Mouse (Mus musculus) lung, postnatal 36 days (tissue): ENCODE data around the gene Cdyl.
"Not testable (repeated sequence)": the region's sequence is repeated elsewhere in the genome, so short reads cannot be mapped to it uniquely, and the experiment has no call there.

Experiments
- DNase-seq: peaks from one replicate; pipeline ENCODE4 v3.0.0; 2022; ENCODE audit warnings: mixed read lengths

The Cdyl gene

DNA sequence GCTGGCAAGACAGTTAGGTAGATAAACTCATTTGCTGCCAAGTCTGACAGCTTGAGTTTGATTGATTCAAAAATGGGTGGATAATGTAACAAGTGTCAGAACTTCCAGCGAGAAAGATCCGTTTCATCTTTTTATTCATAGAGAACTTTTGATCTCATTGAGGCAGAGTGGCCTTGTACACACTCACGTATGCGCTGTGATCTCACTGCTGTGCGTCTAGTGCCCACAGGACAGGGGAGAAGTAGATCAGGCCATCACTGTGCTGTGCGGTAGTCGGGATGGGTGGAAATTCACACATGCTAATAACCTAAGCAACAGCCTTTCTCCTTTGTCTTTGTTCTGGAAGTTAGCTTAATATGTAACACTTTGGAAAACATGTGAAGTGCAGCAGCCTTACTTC, 146.5 kb downstream of the Cdyl start:
- no peak for DNase-seq

GRCm38 (mm10) chr13:35807016-35807415, 147.4 kb downstream of the Cdyl start:
- no peak for DNase-seq

- DNase-seq, result no peak
Observed at GRCm38 (mm10) chr13:35807525-35807924, 147.9 kb downstream of the Cdyl start.

GRCm38 (mm10) chr13:35807940-35808339, 148.3 kb downstream of the Cdyl start:
- DNase-seq, result no peak

DNA sequence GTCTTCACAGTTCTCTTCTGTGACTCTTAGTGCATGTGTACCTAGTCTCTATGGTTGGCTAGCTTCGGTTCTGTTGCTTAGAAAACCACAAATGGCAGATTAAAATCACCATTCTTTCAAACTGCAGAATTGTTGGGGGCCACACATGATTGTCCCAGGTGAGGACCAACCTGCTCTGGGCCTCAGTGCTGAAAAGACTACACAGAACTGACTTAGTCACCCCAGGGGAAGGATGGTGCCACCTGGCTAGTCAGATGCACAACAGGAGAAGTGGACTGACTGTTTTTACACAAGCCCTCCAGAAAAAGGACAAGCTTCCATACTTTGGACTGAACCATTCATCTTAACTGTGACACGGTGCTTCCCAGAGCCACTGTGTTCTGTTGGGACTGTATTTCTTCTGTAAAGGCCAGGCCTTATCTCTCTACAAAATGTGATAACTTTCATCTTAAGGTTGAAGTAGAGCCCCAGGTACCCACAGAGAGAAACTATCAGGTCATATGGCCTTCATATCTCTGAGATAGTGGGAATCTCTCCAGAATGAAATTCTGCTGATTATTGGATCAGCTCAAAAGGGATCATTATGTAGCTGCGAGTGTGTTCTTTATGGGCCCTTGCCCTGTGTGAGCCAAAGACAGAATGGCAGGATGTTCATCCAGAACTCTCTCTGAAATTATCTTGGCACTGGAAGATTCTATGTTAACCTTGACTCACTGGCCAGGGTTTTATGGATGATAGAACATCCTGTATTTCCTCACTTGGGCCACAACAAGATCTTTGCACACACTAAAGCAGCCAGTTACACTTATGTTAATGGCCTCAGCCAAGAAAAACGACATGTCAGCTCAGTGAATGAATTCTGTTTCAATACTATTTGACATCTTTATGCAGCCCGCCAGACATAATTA, 149.9 kb downstream of the Cdyl start:
- no peak for DNase-seq

GRCm38 (mm10) chr13:35810160-35810537, 150.5 kb downstream of the Cdyl start:
- DNase-seq, result no peak

GRCm38 (mm10) chr13:35811361-35812190, 151.9 kb downstream of the Cdyl start:
- DNase-seq, result no peak

- no peak for DNase-seq
Observed at GRCm38 (mm10) chr13:35812191-35812440, 152.5 kb downstream of the Cdyl start.

DNA sequence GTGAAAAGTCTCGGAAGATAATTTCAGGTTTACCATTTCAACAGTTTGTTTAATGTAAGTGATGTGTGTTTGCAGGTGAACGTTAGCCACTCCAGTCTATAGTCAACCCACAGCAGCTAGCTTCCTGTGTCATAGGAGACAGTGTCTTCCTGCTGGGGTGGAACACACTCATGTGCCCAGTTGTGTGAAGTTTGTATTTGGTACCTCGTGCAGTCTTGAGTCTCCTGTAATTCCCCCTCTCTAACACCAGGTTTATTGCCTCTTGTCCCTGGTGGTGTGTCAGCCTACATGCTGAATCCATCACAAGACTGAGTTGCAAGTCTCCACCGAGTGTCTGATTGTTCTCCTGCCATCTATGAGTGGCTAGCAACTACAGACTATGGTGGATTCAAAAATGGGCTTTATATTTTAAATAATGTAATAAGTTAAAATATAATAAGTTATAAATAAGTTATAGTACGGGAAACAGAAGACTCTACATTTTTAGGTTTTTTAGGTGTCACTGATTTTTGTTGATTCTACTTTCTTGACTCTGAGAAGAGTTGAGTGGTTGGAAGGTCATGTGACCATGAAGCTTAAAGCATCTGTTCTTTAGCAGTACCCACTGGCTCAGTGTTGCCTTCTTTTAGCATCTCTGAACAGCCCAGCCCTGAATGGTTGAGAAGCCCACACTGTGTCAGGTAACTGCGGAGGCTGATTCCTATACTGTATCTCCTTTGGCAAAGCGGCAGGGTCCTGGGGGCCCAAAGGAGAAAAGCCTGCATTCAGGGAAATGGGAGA, 153.9 kb downstream of the Cdyl start:
- no peak for DNase-seq

DNA sequence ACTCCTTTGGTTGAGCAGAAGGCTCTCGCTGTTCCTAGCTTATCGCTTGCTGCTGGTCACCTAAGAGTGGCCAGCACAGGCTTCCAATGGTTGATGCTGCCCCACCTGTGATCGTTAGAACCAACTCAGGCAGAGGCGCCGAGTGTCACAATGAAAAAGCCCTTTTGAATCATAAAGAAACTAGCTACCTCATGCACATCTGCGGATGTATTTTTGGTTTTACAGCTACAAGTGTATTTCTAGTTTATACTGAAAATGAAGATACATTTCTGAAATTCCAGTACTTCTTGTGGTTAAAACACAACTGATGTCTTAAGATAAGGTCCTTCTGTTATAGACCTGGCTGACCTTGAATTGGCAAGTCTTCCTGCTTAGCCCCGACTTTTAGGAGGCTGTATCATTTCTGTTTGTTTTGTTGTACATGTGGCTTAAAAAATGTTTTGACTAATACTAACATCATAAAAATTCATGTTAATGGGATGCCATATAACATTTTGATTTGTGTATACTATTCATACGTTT, 155.6 kb downstream of the Cdyl start:
- DNase-seq, result no peak

GRCm38 (mm10) chr13:35815782-35816368, 156.2 kb downstream of the Cdyl start:
- DNase-seq, result peak; percentile 88

DNA sequence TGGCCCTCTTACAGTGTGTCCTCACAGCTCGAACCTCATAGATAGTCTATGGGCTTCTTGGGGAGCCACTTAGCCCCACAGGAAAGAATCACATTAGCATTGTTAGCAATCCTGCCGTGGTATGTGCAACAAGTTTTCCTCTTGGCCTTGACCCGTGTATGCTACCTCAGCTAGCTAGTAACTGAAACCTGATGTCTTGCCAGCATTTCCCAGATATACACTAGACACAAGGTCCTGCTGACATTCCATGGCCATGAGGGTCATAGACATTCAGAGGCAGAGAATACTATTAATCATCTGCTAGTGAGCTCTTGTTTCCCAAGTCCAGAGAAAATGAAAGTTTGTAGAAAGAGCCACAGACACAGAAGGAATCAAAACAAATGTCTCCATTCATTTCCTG, 158.0 kb downstream of the Cdyl start:
- no peak for DNase-seq

GRCm38 (mm10) chr13:35818060-35818459, 158.4 kb downstream of the Cdyl start:
- DNase-seq, result no peak

- DNase-seq, result no peak
Observed at GRCm38 (mm10) chr13:35821821-35822454, 162.3 kb downstream of the Cdyl start.

DNA sequence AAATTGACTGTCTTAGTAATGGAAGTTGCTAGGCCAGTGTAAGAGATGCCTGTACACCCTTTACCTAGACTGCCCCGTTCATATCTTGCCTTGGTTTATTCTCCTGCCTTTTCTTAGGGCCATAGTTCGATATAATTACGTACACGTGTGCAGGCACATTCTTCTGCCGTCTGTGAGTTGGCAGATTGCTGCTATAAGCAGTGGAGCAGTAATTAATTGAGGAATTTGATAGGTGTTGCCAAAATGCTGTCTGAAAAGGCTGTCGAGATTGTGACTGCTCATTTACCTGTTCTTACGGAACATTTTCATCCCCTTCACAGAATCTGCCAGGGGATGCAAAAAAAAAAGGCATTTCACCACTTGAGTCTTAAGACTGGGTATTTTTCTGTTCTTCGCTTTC, 163.2 kb downstream of the Cdyl start:
- no peak for DNase-seq

- DNase-seq, result no peak
Observed at GRCm38 (mm10) chr13:35825639-35826038, 166.0 kb downstream of the Cdyl start.

DNA sequence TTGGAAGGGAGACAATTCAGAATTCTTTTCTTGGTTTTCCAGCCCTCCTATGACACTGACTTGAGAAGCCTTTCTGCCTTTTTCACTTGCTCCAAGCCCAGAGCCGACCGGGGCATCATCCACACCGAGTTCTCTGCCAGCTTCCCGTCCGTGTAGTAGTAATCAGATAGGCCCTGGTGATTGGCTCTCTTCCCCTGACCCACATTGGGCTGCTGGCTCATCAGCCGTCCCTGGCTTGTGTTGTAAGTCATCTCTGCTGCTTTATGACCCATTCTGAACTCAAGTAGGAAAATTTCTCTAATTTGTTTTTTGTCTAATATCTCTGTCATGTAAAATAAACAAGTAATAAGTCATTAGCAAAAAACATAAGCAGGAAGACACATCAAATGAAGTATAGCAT, 173.0 kb downstream of the Cdyl start:
- DNase-seq, result peak; percentile 28

- no peak for DNase-seq
Observed at GRCm38 (mm10) chr13:35833941-35834340, 174.3 kb downstream of the Cdyl start.

DNA sequence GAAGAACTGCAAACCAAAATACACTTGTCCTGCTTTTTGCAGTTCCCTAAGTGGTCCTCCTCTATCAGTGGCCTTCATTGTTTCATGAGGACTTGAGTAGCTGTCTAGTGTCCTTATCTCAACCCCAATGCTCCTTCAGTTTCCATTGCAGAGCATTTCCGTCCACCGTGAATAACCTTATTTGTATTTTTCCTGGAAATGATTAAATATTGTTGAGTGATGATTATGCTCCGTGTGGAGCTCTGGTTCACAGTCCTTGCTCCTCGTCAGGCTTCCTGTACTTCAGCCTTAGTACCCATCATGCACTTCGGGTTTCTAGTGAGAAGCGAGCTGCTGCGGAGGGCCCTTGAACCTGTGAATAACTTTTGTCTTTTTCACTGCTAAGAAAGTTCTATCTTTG, 176.0 kb downstream of the Cdyl start:
- DNase-seq, result peak; percentile 51

- DNase-seq, result not testable (repeated sequence)
Observed at GRCm38 (mm10) chr13:35836501-35836900, 176.9 kb downstream of the Cdyl start.

GRCm38 (mm10) chr13:35840102-35840501, 180.5 kb downstream of the Cdyl start:
- DNase-seq, result no peak

DNA sequence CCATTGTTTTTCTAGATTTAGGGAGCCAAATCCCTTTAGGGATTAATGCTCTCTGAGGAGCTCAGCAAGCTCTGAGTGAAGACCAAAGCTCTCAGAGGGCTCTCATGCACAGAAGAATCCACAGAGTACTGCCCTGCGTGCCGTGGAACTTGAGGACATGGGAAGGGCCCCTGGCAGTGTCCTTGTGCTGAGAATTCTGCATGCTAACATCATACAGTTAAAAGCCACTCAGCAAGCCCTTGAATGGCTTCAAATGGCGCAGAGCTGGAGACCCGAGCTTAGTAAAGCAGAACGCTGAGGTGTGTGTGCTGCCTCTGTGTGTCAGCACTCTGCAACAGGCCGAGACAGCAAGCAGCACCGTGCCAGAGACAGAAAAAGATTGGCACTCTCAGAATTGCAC, 183.8 kb downstream of the Cdyl start:
- peak; percentile 11 for DNase-seq
